Mouse (Mus musculus): ENCODE results near the gene Cnrip1. TPM values are rescaled to one million over a fixed set of nuclear protein-coding genes. Genes with fewer than 3 reads are reported as not detected.

Gene Cnrip1
- polyA plus RNA-seq, 1 experiment from 2014 or later, result 13.0 TPM

Other genes with a start within 250 kb of the Cnrip1 start
- gene Fbxo48, start 100.2 kb upstream of the Cnrip1 start, polyA plus RNA-seq (2014; fragmentation: Nextera tagmentation; extraction: Ambion mirVana), result 3.0 and 3.1 TPM in 2 replicates
- gene Plek, start 795 bp downstream of the Cnrip1 start, polyA plus RNA-seq (2014; fragmentation: Nextera tagmentation; extraction: Ambion mirVana), result 59.8 and 66.0 TPM in 2 replicates
- gene Ppp3r1, start 107.7 kb downstream of the Cnrip1 start, polyA plus RNA-seq (2014; fragmentation: Nextera tagmentation; extraction: Ambion mirVana), result 79.5 and 88.8 TPM in 2 replicates
- 34.0 and 35.9 TPM in 2 replicates for gene Wdr92, start 130.5 kb downstream of the Cnrip1 start, polyA plus RNA-seq (2014; fragmentation: Nextera tagmentation; extraction: Ambion mirVana)
- gene Pno1, start 160.0 kb downstream of the Cnrip1 start, polyA plus RNA-seq (2014; fragmentation: Nextera tagmentation; extraction: Ambion mirVana), result 124 and 126 TPM in 2 replicates
- gene C1d, start 206.0 kb downstream of the Cnrip1 start, polyA plus RNA-seq (2014; fragmentation: Nextera tagmentation; extraction: Ambion mirVana), result 91.8 and 101 TPM in 2 replicates